Mouse (Mus musculus) midbrain, postnatal 0 days (tissue): Measurements from ENCODE around the gene Alg14. TPM values are rescaled to one million over a fixed set of nuclear protein-coding genes. Genes with fewer than 3 reads are reported as not detected.

Experiments used
- ATAC-seq: fragments of 200-750 bp; cut with Nextera tagmentation; 2 replicates; pipeline ENCODE4 v1.8.0; 2017; ENCODE audit warnings: moderate number of reproducible peaks, mild to moderate bottlenecking, moderate TSS enrichment, moderate library complexity; ENCODE audit not compliant: low FRiP score
- DNase-seq: peaks from one replicate; pipeline ENCODE4 v3.0.0-alpha.2; 2015; ENCODE audit warnings: low spot score
- H3K27ac ChIP-seq: fragments of 300-500 bp; sonication (generic); 2 replicates; pipeline ENCODE4 v1.5.1; 2014; ENCODE audit warnings: low read depth, mild to moderate bottlenecking, low read length, mixed read lengths
- H3K27me3 ChIP-seq: fragments of 300-500 bp; sonication (generic); 2 replicates; pipeline ENCODE4 v1.6.1; 2014; ENCODE audit warnings: low read length, control low read depth, mixed read lengths; ENCODE audit not compliant: insufficient read depth
- H3K36me3 ChIP-seq: fragments of 300-500 bp; sonication (generic); 2 replicates; pipeline ENCODE4 v1.6.1; 2014; ENCODE audit warnings: low read length, control low read depth, mixed read lengths; ENCODE audit not compliant: insufficient read depth
- H3K4me1 ChIP-seq: fragments of 300-500 bp; sonication (generic); 2 replicates; pipeline ENCODE4 v1.6.1; 2014; ENCODE audit warnings: mild to moderate bottlenecking, control low read depth, antibody characterized with exemption, low read length, mixed read lengths; ENCODE audit not compliant: insufficient read depth
- H3K4me2 ChIP-seq: fragments of 300-500 bp; sonication (generic); 2 replicates; pipeline ENCODE4 v1.6.1; 2014; ENCODE audit warnings: low read depth, mild to moderate bottlenecking, low read length, mixed read lengths; ENCODE audit not compliant: poor library complexity, severe bottlenecking
- H3K4me3 ChIP-seq: fragments of 300-500 bp; sonication (generic); 2 replicates; pipeline ENCODE4 v1.5.1; 2014; ENCODE audit warnings: low read depth, mild to moderate bottlenecking, low read length, moderate library complexity
- H3K9ac ChIP-seq: fragments of 300-500 bp; sonication (generic); replicated peaks from 2 replicates; pipeline ENCODE4 v1.6.1; 2014; ENCODE audit warnings: mild to moderate bottlenecking, low read length, moderate library complexity, mixed read lengths; ENCODE audit not compliant: poor library complexity, severe bottlenecking
- H3K9me3 ChIP-seq: fragments of 300-500 bp; sonication (generic); 2 replicates; pipeline ENCODE4 v1.6.1; 2016; ENCODE audit warnings: low read length, control low read depth
- CTCF ChIP-seq: IDR thresholded peaks from 2 replicates; pipeline ENCODE4 v1.5.1; 2016; ENCODE audit warnings: antibody characterized with exemption, mild to moderate bottlenecking
- WGBS: fragments of 180-500 bp; shearing (Covaris S2); extraction: QIAGEN DNeasy Blood & Tissue Kit; methylation state at CpG from one replicate; pipeline ENCODE4 v1.1.7; 2014; 5-methylcytosine and 5-hydroxymethylcytosine counted together
- polyA plus RNA-seq: library from polyadenylated mRNA; unstranded; fragments of >200 nt; fragmentation: Nextera tagmentation; extraction: Ambion mirVana; gene quantifications from 2 replicates; pipeline ENCODE4 v1.2.1, GENCODE M21; 2015
- total RNA-seq: library from RNA; depleted of rRNA; stranded (reverse); fragments of >200 nt; gene quantifications from 2 replicates; pipeline ENCODE4 v1.2.3, GENCODE M21; 2014

Gene Alg14
- total and polyA plus RNA-seq, 2 experiments from 2014 or later: 18.8 to 26.0 TPM

DNA sequence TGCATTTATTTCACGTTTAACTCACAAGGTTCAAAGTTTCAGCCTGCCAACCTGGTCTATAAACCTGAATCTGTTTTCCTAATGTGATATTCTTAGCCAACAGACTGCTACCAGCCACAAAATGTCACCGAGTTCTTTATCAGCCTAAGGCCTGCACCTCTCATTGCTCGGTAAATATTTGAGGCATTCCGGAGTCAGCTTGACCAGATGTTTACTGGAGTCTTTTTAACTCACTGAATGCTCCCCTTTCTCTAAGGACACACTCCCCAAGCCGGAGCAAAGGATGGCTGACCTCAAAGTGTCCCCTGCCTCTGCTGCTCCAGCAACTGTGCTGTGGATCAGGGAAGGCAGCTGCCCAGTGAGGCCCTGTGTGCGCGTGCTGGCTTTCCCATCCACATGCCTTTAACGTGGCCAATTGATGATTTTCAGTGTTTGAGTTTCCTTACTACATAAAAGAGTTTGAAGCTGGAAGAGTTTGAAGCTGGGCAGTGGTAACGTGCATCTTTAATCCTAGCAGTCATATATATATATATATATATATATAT, 82.4 kb downstream of the Alg14 start:
- ATAC-seq (no peak), DNase-seq (no peak)
- no peak overlapping the region for H3K4me3 ChIP-seq
- 87% methylated on average over 9 of the region's 9 CpGs for WGBS
- H3K4me1 ChIP-seq: no peaks in the 10 kb centered on the region
- no peak for TF ChIP-seq CTCF
- H3K9ac ChIP-seq: no peak overlapping the region
- H3K27me3 ChIP-seq: no peaks in the 10 kb centered on the region
- H3K27ac ChIP-seq: no peak overlapping the region
- no peaks in the 10 kb centered on the region for H3K9me3 ChIP-seq
- H3K36me3 ChIP-seq: no peaks in the 10 kb centered on the region
- no peak overlapping the region for H3K4me2 ChIP-seq

DNA sequence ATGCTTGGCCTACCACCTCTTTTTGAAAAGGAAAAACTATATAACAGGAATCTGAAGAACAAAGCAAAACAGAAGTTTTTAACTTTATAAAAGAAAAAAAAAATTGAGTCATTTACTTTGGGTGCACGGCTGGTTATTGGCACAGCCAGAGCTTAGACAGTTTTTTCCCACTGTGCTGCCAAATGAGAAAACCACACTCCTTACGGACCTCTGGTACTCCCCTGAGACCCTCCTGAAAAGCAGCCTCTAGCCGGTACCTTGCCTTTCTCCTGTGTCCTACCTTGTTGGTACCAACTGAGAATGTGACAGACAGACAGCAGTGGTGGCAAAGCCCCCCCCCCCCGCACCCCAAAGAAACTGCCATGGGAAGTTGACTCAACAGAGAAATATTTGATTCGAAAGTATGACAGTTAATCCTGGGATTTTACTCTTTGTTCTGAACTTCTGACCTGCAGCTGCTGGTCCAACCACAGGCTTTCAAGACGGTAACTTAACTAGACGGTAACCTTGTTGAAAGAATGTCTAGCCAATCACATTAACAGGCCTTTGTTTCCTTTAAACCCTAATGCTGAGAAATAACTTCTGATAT, 84.1 kb downstream of the Alg14 start:
- H3K4me2 ChIP-seq: no peak overlapping the region
- no peak for TF ChIP-seq CTCF
- no peak for ATAC-seq
- no peak overlapping the region for H3K9ac ChIP-seq
- WGBS: 50% methylated on average over 7 of the region's 7 CpGs
- H3K4me3 ChIP-seq: no peak overlapping the region
- no peak for DNase-seq
- H3K9me3 ChIP-seq: no peaks in the 10 kb centered on the region
- no peaks in the 10 kb centered on the region for H3K4me1 ChIP-seq
- no peak overlapping the region for H3K27ac ChIP-seq
- no peaks in the 10 kb centered on the region for H3K27me3 ChIP-seq
- H3K36me3 ChIP-seq: no peaks in the 10 kb centered on the region

DNA sequence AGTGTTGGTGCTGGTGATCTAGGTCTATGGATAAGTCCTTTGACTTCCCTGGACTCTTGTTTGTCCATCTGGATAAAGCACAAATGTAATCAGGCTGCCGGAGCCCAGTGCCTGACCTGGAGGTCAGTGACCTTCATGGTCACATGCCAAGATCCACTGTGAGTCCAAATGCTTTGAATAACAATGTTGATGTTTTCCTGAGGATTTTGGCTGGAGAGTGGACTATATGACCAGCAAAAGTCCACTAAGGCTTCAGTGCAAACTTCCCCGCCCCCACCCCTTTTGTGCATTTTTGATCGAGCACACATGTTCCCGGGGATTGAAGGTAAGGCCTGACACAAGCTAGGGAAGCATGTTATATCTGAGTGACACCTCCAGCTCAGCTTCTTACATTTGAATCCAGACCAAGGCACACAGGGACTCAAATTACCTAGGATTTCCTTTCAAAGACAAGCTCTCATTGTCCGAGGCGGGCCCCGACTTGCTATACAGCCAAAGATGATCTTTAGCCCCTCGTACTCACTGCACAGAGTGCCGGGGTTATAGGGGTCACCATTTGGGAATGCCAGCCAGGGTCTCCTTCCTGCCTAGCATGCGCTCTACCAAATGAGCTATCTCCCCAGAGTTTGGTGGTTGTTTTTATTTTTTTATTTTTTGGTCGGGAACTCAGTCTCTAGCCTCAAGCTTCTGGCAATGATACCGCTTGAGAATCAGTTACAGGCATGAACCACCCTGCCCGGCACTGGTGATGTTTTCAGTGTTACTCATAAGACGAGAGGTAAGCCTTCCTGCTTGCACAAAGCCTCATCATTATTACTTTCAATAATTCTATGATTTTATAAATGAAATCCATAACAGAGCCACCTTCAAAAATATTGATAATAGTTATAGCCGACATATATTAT, 87.4 kb downstream of the Alg14 start:
- Histone ChIP-seq H3K4me3 (no peak overlapping the region), H3K4me2 (no peak overlapping the region), H3K9ac (no peak overlapping the region), H3K4me1 (no peaks in the 10 kb centered on the region), H3K9me3 (no peaks in the 10 kb centered on the region), H3K27me3 (no peaks in the 10 kb centered on the region), H3K27ac (no peak overlapping the region), H3K36me3 (no peaks in the 10 kb centered on the region)
- DNase-seq (no peak), ATAC-seq (no peak)
- WGBS: 54% methylated on average over 15 of the region's 15 CpGs
- no peak for TF ChIP-seq CTCF

DNA sequence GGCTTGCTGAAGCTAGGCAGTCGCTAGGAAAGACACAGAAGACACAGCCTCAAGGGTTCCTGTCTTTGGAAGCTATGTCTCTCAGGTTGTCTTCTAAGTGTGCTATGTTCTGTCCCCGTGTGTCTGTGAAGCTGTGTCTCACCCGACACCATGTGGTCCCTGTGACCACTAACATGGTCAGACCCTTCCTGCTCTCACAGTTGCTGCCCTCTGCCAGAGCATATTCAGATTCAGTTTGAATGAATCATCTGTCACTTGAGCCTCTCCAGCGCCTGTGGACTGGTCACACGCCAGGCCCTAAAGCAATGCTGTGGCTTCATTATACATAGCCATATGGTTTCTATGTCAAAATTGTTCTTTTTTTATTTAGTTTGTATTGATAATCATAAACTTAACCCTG, 88.1 kb downstream of the Alg14 start:
- Histone ChIP-seq H3K4me2 (no peak overlapping the region), H3K4me1 (no peaks in the 10 kb centered on the region), H3K36me3 (no peaks in the 10 kb centered on the region), H3K9me3 (no peaks in the 10 kb centered on the region), H3K27ac (no peak overlapping the region), H3K9ac (no peak overlapping the region), H3K27me3 (no peaks in the 10 kb centered on the region), H3K4me3 (no peak overlapping the region)
- 86% methylated on average over 5 of the region's 5 CpGs for WGBS
- no peak for DNase-seq
- ATAC-seq: no peak
- TF ChIP-seq CTCF: no peak

DNA sequence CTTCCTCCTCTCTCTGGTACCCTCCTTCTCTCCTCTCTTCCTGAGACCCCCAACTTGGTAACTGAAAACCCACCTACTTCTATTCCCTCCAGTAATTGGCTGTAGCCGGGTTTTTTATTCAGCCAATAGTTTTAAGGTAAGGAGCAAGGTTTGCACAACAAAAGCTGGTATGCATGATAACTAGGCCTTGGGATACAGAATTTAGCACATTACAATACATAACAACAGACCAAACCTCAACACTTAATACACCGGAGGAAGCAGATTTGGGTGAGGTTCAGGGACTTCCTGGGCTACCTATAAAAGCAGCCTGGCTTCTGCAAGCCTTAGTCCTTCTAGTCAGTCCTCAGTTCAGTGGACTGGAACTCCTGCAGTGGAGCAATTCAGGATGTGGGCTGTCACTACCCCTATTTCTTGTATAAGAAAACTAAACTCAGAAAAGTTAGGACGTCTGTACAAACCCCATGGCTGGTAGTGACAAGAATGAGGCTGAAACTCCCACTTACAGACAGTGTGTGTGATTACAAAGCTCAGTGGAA, 96.0 kb downstream of the Alg14 start:
- Histone ChIP-seq H3K36me3 (no peaks in the 10 kb centered on the region), H3K9me3 (no peaks in the 10 kb centered on the region), H3K27ac (no peak overlapping the region), H3K4me1 (no peaks in the 10 kb centered on the region; the same call in 1 of the 2 replicates), H3K9ac (no peak overlapping the region), H3K4me2 (no peak overlapping the region), H3K27me3 (no peaks in the 10 kb centered on the region), H3K4me3 (no peak overlapping the region)
- ATAC-seq: no peak
- no peak for TF ChIP-seq CTCF
- DNase-seq: no peak
- 82% methylated on average over 3 of the region's 3 CpGs for WGBS

DNA sequence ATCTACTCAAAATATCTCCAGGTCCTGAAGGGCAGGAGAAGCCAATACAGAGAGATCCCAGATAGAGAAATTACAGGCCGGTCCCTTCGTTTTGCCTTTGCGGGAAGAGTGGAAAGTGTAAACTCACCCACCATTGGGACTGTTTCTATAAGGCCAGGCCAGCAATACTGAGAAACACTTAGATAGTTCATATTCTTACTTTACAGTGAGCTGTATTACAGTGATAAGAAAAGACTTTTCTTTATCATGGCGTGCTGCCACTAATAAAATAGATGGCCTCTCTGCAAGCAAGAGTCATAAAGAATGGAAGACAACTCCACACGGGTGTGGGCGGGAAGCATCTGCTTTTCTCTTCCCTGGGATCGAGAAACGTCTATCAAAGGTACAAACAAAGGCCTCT, 97.8 kb downstream of the Alg14 start:
- Histone ChIP-seq H3K4me2 (no peak overlapping the region), H3K27ac (no peak overlapping the region), H3K9ac (no peak overlapping the region), H3K9me3 (no peaks in the 10 kb centered on the region), H3K27me3 (no peaks in the 10 kb centered on the region), H3K4me3 (no peak overlapping the region), H3K4me1 (no peaks in the 10 kb centered on the region; the same call in 1 of the 2 replicates), H3K36me3 (no peaks in the 10 kb centered on the region)
- DNase-seq (no peak), ATAC-seq (no peak)
- WGBS: 70% methylated on average over 8 of the region's 8 CpGs
- TF ChIP-seq CTCF: no peak
